Comparison of ENCODE assay signal across 20 mouse cellular contexts in genomic region chr19:17732676-17733277, GRCm38 (mm10).
DNase-seq lines count a peak whose midpoint lies in the region; ATAC-seq and TF ChIP-seq lines count a peak whose summit lies in the region.
"Had no signal": no experiment of that assay in that cellular context is flagged by ENCODE, and none has a peak within 500 bp of the region (broad histone marks: within the 10 kb centered on the region; RNA-seq: fewer than 3 reads in every experiment).

No protein-coding gene starts in this region.

- no peak overlapping the region for H3K4me2 ChIP-seq in intestine, embryonic 15.5 days (replicated peaks)
- no peak overlapping the region for H3K4me2 ChIP-seq in intestine, postnatal 0 days (replicated peaks; ENCODE audit: low read depth)
- no peak overlapping the region for H3K4me2 ChIP-seq in stomach, postnatal 0 days (replicated peaks; ENCODE audit: low read depth)
- no peak overlapping the region for H3K4me2 ChIP-seq in hindbrain, embryonic 12.5 days (replicated peaks)
- H3K4me2 ChIP-seq: embryonic facial prominence, embryonic 12.5 days; forebrain, embryonic 13.5 days; forebrain, embryonic 15.5 days had no signal

- peaks cover 4% of the 10 kb centered on the region; the same call in 1 of the 2 replicates for H3K36me3 ChIP-seq in intestine, embryonic 15.5 days
- peaks cover 10% of the 10 kb centered on the region for H3K36me3 ChIP-seq in intestine, postnatal 0 days (ENCODE audit: control insufficient read depth, insufficient read depth)
- H3K36me3 ChIP-seq in stomach, postnatal 0 days (ENCODE audit: control insufficient read depth, insufficient read depth, low read length) = no peaks in the 10 kb centered on the region
- no peaks in the 10 kb centered on the region for H3K36me3 ChIP-seq in hindbrain, embryonic 12.5 days
- H3K36me3 ChIP-seq: embryonic facial prominence, embryonic 10.5 days; embryonic facial prominence, embryonic 12.5 days; forebrain, embryonic 15.5 days had no signal

- no peak for TF ChIP-seq POLR2A in cortical plate, adult 2 months (IDR thresholded peaks at IDR 0.05; ENCODE audit: extremely low read depth, insufficient read depth, low read length)

- no peak overlapping the region for H3K4me3 ChIP-seq in cortical plate, adult 2 months (ENCODE audit: insufficient read depth, low read length)
- H3K4me3 ChIP-seq in intestine, embryonic 15.5 days (replicated peaks) = no peak overlapping the region
- H3K4me3 ChIP-seq in intestine, postnatal 0 days (ENCODE audit: low read depth, low read length) = no peak overlapping the region
- no peak overlapping the region for H3K4me3 ChIP-seq in stomach, postnatal 0 days (ENCODE audit: low read depth, low read length)
- no peak overlapping the region for H3K4me3 ChIP-seq in hindbrain, embryonic 12.5 days
- H3K4me3 ChIP-seq: embryonic facial prominence, embryonic 10.5 days; embryonic facial prominence, embryonic 12.5 days; forebrain, embryonic 13.5 days; forebrain, embryonic 15.5 days had no signal

- no peaks in the 10 kb centered on the region for H3K9me3 ChIP-seq in intestine, embryonic 15.5 days
- H3K9me3 ChIP-seq in intestine, postnatal 0 days (ENCODE audit: control insufficient read depth) = no peaks in the 10 kb centered on the region
- no peaks in the 10 kb centered on the region for H3K9me3 ChIP-seq in stomach, postnatal 0 days (ENCODE audit: control insufficient read depth, low read length)
- H3K9me3 ChIP-seq in hindbrain, embryonic 12.5 days (replicated peaks) = no peaks in the 10 kb centered on the region
- H3K9me3 ChIP-seq: embryonic facial prominence, embryonic 10.5 days; embryonic facial prominence, embryonic 12.5 days; forebrain, embryonic 13.5 days; forebrain, embryonic 15.5 days had no signal

- H3K4me1 ChIP-seq in cortical plate, adult 2 months (ENCODE audit: control insufficient read depth, insufficient read depth, low read length) = no peaks in the 10 kb centered on the region
- H3K4me1 ChIP-seq in intestine, embryonic 15.5 days (replicated peaks) = no peaks in the 10 kb centered on the region
- H3K4me1 ChIP-seq in intestine, postnatal 0 days (replicated peaks; ENCODE audit: control insufficient read depth, insufficient read depth, low read length) = no peaks in the 10 kb centered on the region; the same call in 1 of the 2 replicates
- H3K4me1 ChIP-seq in stomach, postnatal 0 days (replicated peaks; ENCODE audit: control insufficient read depth, insufficient read depth) = no peaks in the 10 kb centered on the region
- H3K4me1 ChIP-seq in hindbrain, embryonic 12.5 days = no peaks in the 10 kb centered on the region
- H3K4me1 ChIP-seq: embryonic facial prominence, embryonic 10.5 days; embryonic facial prominence, embryonic 12.5 days had no signal

- H3K27me3 ChIP-seq in intestine, embryonic 15.5 days (replicated peaks) = no peaks in the 10 kb centered on the region
- no peaks in the 10 kb centered on the region for H3K27me3 ChIP-seq in intestine, postnatal 0 days (replicated peaks; ENCODE audit: control insufficient read depth, insufficient read depth, low read length)
- H3K27me3 ChIP-seq in stomach, postnatal 0 days (ENCODE audit: control insufficient read depth, insufficient read depth, low read length) = no peaks in the 10 kb centered on the region
- H3K27me3 ChIP-seq in hindbrain, embryonic 12.5 days = no peaks in the 10 kb centered on the region
- H3K27me3 ChIP-seq: embryonic facial prominence, embryonic 12.5 days; forebrain, embryonic 13.5 days; forebrain, embryonic 15.5 days had no signal

- TF ChIP-seq EP300 in stomach, postnatal 0 days (optimal IDR thresholded peaks at IDR 0.05) = no peak

- peak; percentile 68 for ATAC-seq in intestine, embryonic 15.5 days
- peak; percentile 45; the same call in 1 of the 2 replicates for ATAC-seq in intestine, postnatal 0 days
- ATAC-seq in stomach, postnatal 0 days (ENCODE audit: low FRiP score, low TSS enrichment) = peak; percentile 60; the same call in 1 of the 2 replicates
- ATAC-seq in hindbrain, embryonic 12.5 days (ENCODE audit: low FRiP score) = no peak
- ATAC-seq: forebrain, embryonic 13.5 days; forebrain, embryonic 15.5 days; forebrain, postnatal 0 days had no signal

- H3K9ac ChIP-seq in intestine, embryonic 15.5 days = no peak overlapping the region
- no peak overlapping the region for H3K9ac ChIP-seq in intestine, postnatal 0 days (ENCODE audit: low read depth, low read length)
- H3K9ac ChIP-seq in stomach, postnatal 0 days (ENCODE audit: low read length) = no peak overlapping the region
- H3K9ac ChIP-seq in hindbrain, embryonic 12.5 days = no peak overlapping the region
- H3K9ac ChIP-seq: embryonic facial prominence, embryonic 12.5 days; forebrain, embryonic 13.5 days; forebrain, embryonic 15.5 days; forebrain, postnatal 0 days had no signal

- no peak for DNase-seq in stomach, postnatal 0 days (ENCODE audit: low spot score)
- DNase-seq in cerebellum, adult 9-11 months = no peak
- no peak for DNase-seq in lung, postnatal 36 days
- DNase-seq: adrenal gland, adult 2 months; adrenal gland, postnatal 10 days; adrenal gland, postnatal 25 days; cerebellum, adult 11-12 months; cerebellum, adult 2 months; cerebellum, adult 9-10 months; cerebellum, postnatal 14 days; cerebellum, postnatal 36 days; forebrain, postnatal 0 days had no signal

- peak overlapping the region; percentile 50; the same call in 1 of the 2 replicates for H3K27ac ChIP-seq in cortical plate, adult 2 months (ENCODE audit: insufficient read depth, low read length)
- H3K27ac ChIP-seq in intestine, embryonic 15.5 days = no peak overlapping the region
- no peak overlapping the region for H3K27ac ChIP-seq in intestine, postnatal 0 days (ENCODE audit: low read depth, low read length)
- no peak overlapping the region for H3K27ac ChIP-seq in stomach, postnatal 0 days (replicated peaks)
- H3K27ac ChIP-seq in hindbrain, embryonic 12.5 days = no peak overlapping the region
- H3K27ac ChIP-seq: embryonic facial prominence, embryonic 10.5 days; embryonic facial prominence, embryonic 12.5 days; forebrain, embryonic 13.5 days; forebrain, embryonic 15.5 days had no signal

- no peak for TF ChIP-seq CTCF in cortical plate, adult 2 months (IDR thresholded peaks at IDR 0.05; ENCODE audit: extremely low read depth, insufficient read depth, low read length)
- TF ChIP-seq CTCF in intestine, postnatal 0 days (IDR thresholded peaks at IDR 0.05; ENCODE audit: low read depth) = no peak
- no peak for TF ChIP-seq CTCF in stomach, postnatal 0 days (IDR thresholded peaks at IDR 0.05; ENCODE audit: low read depth)
